Mouse (Mus musculus) midbrain, postnatal 0 days (tissue): ENCODE results near the gene Ppp2r2d. TPM values are rescaled to one million over a fixed set of nuclear protein-coding genes. Genes with fewer than 3 reads are reported as not detected.

ENCODE experiments used
- ATAC-seq: fragments of 200-750 bp; cut with Nextera tagmentation; 2 replicates; pipeline ENCODE4 v1.8.0; 2017; ENCODE audit warnings: moderate number of reproducible peaks, mild to moderate bottlenecking, moderate TSS enrichment, moderate library complexity; ENCODE audit not compliant: low FRiP score
- DNase-seq: peaks from one replicate; pipeline ENCODE4 v3.0.0-alpha.2; 2015; ENCODE audit warnings: low spot score
- H3K27ac ChIP-seq: fragments of 300-500 bp; sonication (generic); 2 replicates; pipeline ENCODE4 v1.5.1; 2014; ENCODE audit warnings: low read depth, mild to moderate bottlenecking, low read length, mixed read lengths
- H3K27me3 ChIP-seq: fragments of 300-500 bp; sonication (generic); 2 replicates; pipeline ENCODE4 v1.6.1; 2014; ENCODE audit warnings: low read length, control low read depth, mixed read lengths; ENCODE audit not compliant: insufficient read depth
- H3K36me3 ChIP-seq: fragments of 300-500 bp; sonication (generic); 2 replicates; pipeline ENCODE4 v1.6.1; 2014; ENCODE audit warnings: low read length, control low read depth, mixed read lengths; ENCODE audit not compliant: insufficient read depth
- H3K4me1 ChIP-seq: fragments of 300-500 bp; sonication (generic); 2 replicates; pipeline ENCODE4 v1.6.1; 2014; ENCODE audit warnings: mild to moderate bottlenecking, control low read depth, antibody characterized with exemption, low read length, mixed read lengths; ENCODE audit not compliant: insufficient read depth
- H3K4me2 ChIP-seq: fragments of 300-500 bp; sonication (generic); 2 replicates; pipeline ENCODE4 v1.6.1; 2014; ENCODE audit warnings: low read depth, mild to moderate bottlenecking, low read length, mixed read lengths; ENCODE audit not compliant: poor library complexity, severe bottlenecking
- H3K4me3 ChIP-seq: fragments of 300-500 bp; sonication (generic); 2 replicates; pipeline ENCODE4 v1.5.1; 2014; ENCODE audit warnings: low read depth, mild to moderate bottlenecking, low read length, moderate library complexity
- H3K9ac ChIP-seq: fragments of 300-500 bp; sonication (generic); replicated peaks from 2 replicates; pipeline ENCODE4 v1.6.1; 2014; ENCODE audit warnings: mild to moderate bottlenecking, low read length, moderate library complexity, mixed read lengths; ENCODE audit not compliant: poor library complexity, severe bottlenecking
- H3K9me3 ChIP-seq: fragments of 300-500 bp; sonication (generic); 2 replicates; pipeline ENCODE4 v1.6.1; 2016; ENCODE audit warnings: low read length, control low read depth
- CTCF ChIP-seq: IDR thresholded peaks from 2 replicates; pipeline ENCODE4 v1.5.1; 2016; ENCODE audit warnings: antibody characterized with exemption, mild to moderate bottlenecking
- WGBS: fragments of 180-500 bp; shearing (Covaris S2); extraction: QIAGEN DNeasy Blood & Tissue Kit; methylation state at CpG from one replicate; pipeline ENCODE4 v1.1.7; 2014; 5-methylcytosine and 5-hydroxymethylcytosine counted together
- polyA plus RNA-seq: library from polyadenylated mRNA; unstranded; fragments of >200 nt; fragmentation: Nextera tagmentation; extraction: Ambion mirVana; gene quantifications from 2 replicates; pipeline ENCODE4 v1.2.1, GENCODE M21; 2015
- total RNA-seq: library from RNA; depleted of rRNA; stranded (reverse); fragments of >200 nt; gene quantifications from 2 replicates; pipeline ENCODE4 v1.2.3, GENCODE M21; 2014

The Ppp2r2d gene
- total and polyA plus RNA-seq, 2 experiments from 2014 or later, result 91.5 to 109 TPM

- DNase-seq (no peak), ATAC-seq (peak; percentile 59; the same call in 1 of the 2 replicates)
- no peak for TF ChIP-seq CTCF
- Histone ChIP-seq H3K36me3 (no peaks in the 10 kb centered on the region), H3K4me3 (peak overlapping the region; percentile 81), H3K9me3 (no peaks in the 10 kb centered on the region), H3K4me2 (peak overlapping the region; percentile 81), H3K9ac (peak overlapping the region; percentile 83), H3K27me3 (peaks cover 3% of the 10 kb centered on the region; the same call in 1 of the 2 replicates), H3K4me1 (peaks cover 16% of the 10 kb centered on the region; the same call in 1 of the 2 replicates), H3K27ac (no peak overlapping the region)
- WGBS, result 5% methylated on average over 10 of the region's 10 CpGs
Observed at GRCm38 (mm10) chr7:138908768-138909276, 62.9 kb downstream of the Ppp2r2d start.

GRCm38 (mm10) chr7:138909277-138910192 is 63.7 kb downstream of the Ppp2r2d start, which contains the start of gene Bnip3:
TSS of gene Bnip3 (minus strand) at chr7:138909519.
- Histone ChIP-seq H3K36me3 (no peaks in the 10 kb centered on the region), H3K27ac (peak within 1 kb of the TSS; percentile 47; the same call in 1 of the 2 replicates), H3K9ac (peak within 1 kb of the TSS; percentile 83), H3K27me3 (peaks cover 3% of the 10 kb centered on the region; the same call in 1 of the 2 replicates), H3K4me1 (peaks cover 16% of the 10 kb centered on the region; the same call in 1 of the 2 replicates), H3K9me3 (no peaks in the 10 kb centered on the region), H3K4me3 (peak within 1 kb of the TSS; percentile 81), H3K4me2 (peak within 1 kb of the TSS; percentile 81)
- ATAC-seq (peak; percentile 92), DNase-seq (peak; percentile 90)
- under 1% methylated on average over 59 of the region's 66 CpGs for WGBS
- no peak for TF ChIP-seq CTCF

- peak overlapping the region; percentile 47; the same call in 1 of the 2 replicates for H3K27ac ChIP-seq
- peak overlapping the region; percentile 83 for H3K9ac ChIP-seq
- DNase-seq (no peak), ATAC-seq (no peak)
- no peak for TF ChIP-seq CTCF
- H3K36me3 ChIP-seq, result no peaks in the 10 kb centered on the region
- H3K4me2 ChIP-seq, result peak overlapping the region; percentile 81
- 20% methylated on average over 7 of the region's 7 CpGs for WGBS
- peaks cover 16% of the 10 kb centered on the region; the same call in 1 of the 2 replicates for H3K4me1 ChIP-seq
- H3K27me3 ChIP-seq, result peaks cover 3% of the 10 kb centered on the region; the same call in 1 of the 2 replicates
- peak overlapping the region; percentile 81 for H3K4me3 ChIP-seq
- H3K9me3 ChIP-seq, result no peaks in the 10 kb centered on the region
Observed at GRCm38 (mm10) chr7:138910193-138910562, 64.3 kb downstream of the Ppp2r2d start.

GRCm38 (mm10) chr7:138913616-138914015 is 67.7 kb downstream of the Ppp2r2d start:
- no peak for TF ChIP-seq CTCF
- ATAC-seq, result no peak
- H3K27me3 ChIP-seq, result peaks cover 3% of the 10 kb centered on the region; the same call in 1 of the 2 replicates
- H3K4me3 ChIP-seq, result no peak overlapping the region
- 78% methylated on average over 3 of the region's 3 CpGs for whole genome bisulfite sequencing
- no peaks in the 10 kb centered on the region for H3K36me3 ChIP-seq
- no peaks in the 10 kb centered on the region for H3K9me3 ChIP-seq
- H3K9ac ChIP-seq, result no peak overlapping the region
- DNase-seq, result no peak
- peaks cover 7% of the 10 kb centered on the region; the same call in 1 of the 2 replicates for H3K4me1 ChIP-seq
- H3K4me2 ChIP-seq, result no peak overlapping the region
- H3K27ac ChIP-seq, result no peak overlapping the region

- 0 out of 2 replicates have a peak overlapping the region, but pooled peaks have one; percentile 30 for H3K9ac ChIP-seq
- 0 out of 2 replicates have a peak overlapping the region, but pooled peaks have one; percentile 44 for H3K27ac ChIP-seq
- TF ChIP-seq CTCF, result peak; percentile 34
Observed at GRCm38 (mm10) chr7:138919156-138919944, 73.5 kb downstream of the Ppp2r2d start.

More at GRCm38 (mm10) chr7:138919156-138919944, 73.5 kb downstream of the Ppp2r2d start:
- DNase-seq (peak; percentile 32), ATAC-seq (peak; percentile 10; the same call in 1 of the 2 replicates)
- peak overlapping the region; percentile 26 for H3K4me3 ChIP-seq
- no peaks in the 10 kb centered on the region for H3K9me3 ChIP-seq
- H3K27me3 ChIP-seq, result no peaks in the 10 kb centered on the region
- WGBS, result 5% methylated on average over 26 of the region's 26 CpGs
- H3K4me2 ChIP-seq, result peak overlapping the region; percentile 63
- no peaks in the 10 kb centered on the region for H3K36me3 ChIP-seq
- 0 out of 2 replicates have a peak, but pooled peaks cover 2% of the 10 kb centered on the region for H3K4me1 ChIP-seq
